Mouse (Mus musculus) liver, postnatal 0 days (tissue): ENCODE data around the gene D8Ertd738e.

Experiments used
- CTCF ChIP-seq: sonication (generic); IDR thresholded peaks from 2 replicates; pipeline ENCODE4 v1.5.1; 2016; ENCODE audit warnings: antibody characterized with exemption, low read depth
- EP300 ChIP-seq: IDR thresholded peaks from 2 replicates; pipeline ENCODE4 v1.6.1; 2016; ENCODE audit warnings: antibody characterized with exemption, low read depth, mild to moderate bottlenecking

GRCm38 (mm10) chr8:84217206-84217605 lies 32.3 kb downstream of the D8Ertd738e start:
- TF ChIP-seq CTCF: no peak
- TF ChIP-seq EP300: no peak
